Mouse (Mus musculus) T-helper 17 cell (primary cell): ENCODE data around the gene Pard3b.

Experiments used
- in situ Hi-C, 2 experiments: fragments of 300-600 bp; cut with MboI, MseI; formaldehyde crosslinking; loops; 1 replicate in 1 of 2; 2 replicates in 1 of 2; pipeline ENCODE4 v1.15.1; 2025; ENCODE audit warnings: high pct_unique_total_duplicates in 2 of 2

Gene Pard3b

DNA sequence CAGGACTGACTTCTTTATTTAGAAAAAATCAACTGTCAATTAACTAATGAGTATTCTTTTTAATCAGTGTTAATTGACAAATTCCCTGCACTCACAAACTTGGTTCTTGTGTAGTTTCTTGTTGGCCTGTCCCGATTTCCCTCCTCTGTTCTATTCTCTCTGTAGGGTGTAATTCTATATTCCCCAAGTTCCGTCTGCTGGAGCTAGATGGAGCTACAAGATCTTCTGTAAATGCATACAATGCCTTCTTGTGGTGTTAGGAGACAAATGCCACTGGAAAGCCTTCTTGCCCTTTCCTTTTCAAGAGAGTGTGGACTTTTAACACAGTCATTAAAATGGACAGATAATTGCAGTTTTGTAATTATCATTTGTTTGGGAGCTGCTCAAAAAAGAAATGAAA lies 286.3 kb downstream of the Pard3b start:
- in situ Hi-C loops, result loop anchor here in 1 of 2 experiments (10.0 kb wide), 1 partner anchor 1650 kb away; no protein-coding TSS in a partner anchor

DNA sequence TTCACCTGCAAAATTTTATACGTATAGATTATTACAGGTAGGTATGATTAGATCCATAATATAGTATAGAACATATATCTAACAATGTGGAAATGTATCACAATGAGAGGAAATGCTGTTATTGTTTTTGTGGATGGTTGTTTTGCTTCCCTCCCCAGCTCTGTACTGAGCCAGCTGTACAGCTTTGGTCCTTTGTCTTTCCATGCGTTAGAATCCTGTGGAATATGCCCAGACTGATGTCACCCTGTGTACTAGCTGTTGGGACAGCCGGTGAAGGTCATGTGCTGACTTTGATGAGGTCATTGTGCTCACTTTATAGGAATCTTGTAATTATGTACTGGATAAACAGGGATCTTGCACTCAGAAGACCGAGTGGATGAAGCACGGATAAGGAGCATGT lies 286.9 kb downstream of the Pard3b start:
- in situ Hi-C loops, result loop anchor here in 1 of 2 experiments (10.0 kb wide), 1 partner anchor 1649 kb away; no protein-coding TSS in a partner anchor

DNA sequence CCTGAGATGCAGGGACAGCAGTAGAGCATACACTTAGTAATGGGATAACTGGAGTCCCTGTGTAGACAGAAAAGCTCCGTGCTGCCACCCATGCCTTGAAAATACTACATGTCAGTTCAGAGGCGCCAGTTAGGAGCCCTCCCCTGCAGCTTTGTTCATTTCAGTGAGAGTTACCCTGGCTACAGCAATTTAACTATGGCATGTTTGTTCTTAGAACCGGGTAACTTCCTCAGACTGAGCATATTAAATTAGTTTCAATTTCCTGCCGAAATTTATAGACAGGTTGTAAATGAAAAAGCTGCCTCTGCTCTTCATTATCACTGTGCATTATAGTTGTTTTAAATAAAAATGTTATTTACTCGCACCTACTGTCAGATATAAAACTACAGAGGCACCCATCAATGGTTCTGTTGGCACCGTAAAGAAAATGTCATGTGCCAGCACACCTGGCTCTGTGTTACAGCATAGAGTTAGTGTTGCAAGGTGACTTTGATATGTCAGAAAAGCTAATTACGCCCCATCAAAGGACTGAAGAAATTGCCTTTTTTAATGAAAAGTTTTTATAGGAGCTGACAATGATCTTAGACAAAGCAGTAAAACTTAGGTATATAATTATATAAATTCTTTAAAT lies 289.6 kb downstream of the Pard3b start:
- in situ Hi-C loops, result loop anchor here in 1 of 2 experiments (10.0 kb wide), 1 partner anchor 1647 kb away; no protein-coding TSS in a partner anchor

DNA sequence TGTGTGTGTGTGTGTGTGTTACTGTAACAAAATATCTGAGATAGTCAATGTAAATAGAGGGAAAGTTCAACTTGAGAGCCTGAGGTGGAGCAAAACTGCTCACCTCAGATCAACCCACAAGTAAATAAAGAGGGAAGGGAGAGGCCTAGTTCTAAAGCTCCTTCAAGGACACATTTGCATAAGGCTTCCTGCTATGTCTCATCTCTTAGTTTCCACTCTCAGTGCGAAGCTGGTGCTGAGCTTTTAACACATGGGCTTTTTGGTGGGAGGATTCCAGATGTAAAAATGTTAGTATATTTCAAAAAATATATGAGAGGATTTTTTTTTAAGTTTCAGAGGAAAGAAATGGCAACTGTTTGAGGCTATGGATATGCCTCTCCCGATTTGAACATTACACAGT lies 294.9 kb downstream of the Pard3b start:
- in situ Hi-C loops, result no loop called here

DNA sequence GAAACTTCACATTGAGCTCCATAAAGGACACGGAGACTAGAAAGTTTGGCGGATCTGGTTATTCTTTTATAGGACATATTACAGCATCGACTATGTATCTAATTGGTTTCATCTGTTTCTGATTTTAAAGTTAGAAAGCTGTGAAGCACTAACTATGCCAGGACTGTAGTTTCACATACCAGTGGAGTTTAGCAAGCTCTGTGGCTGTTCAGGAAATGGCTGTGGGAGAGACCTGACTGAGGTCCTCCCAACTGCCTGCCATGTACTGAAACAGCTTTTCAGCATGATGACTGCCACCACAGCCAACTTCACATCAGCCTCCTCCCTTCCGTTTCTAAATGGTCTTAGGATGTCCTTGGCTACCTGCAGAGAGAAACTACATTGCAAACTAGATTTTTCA lies 296.1 kb downstream of the Pard3b start:
- in situ Hi-C loops, result no loop called here

DNA sequence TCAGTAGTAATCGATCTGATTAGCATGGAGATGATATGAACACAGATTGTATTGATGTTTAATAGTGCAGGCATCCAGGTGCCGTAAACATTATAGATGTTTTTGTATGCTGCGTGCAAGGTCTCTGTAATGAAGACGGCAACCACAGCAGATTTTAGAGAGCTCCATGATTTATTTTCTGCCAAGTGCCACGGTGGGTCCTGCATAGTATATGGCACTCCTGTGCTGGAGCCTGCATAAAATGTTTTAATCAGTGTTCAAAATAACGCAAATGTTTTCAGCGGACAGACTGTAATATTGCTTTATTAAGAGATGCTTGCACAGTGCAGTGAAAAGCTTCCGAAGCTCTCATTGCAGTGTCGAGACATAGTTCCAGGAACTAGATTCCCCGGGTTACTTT lies 301.3 kb downstream of the Pard3b start:
- in situ Hi-C loops, result no loop called here

DNA sequence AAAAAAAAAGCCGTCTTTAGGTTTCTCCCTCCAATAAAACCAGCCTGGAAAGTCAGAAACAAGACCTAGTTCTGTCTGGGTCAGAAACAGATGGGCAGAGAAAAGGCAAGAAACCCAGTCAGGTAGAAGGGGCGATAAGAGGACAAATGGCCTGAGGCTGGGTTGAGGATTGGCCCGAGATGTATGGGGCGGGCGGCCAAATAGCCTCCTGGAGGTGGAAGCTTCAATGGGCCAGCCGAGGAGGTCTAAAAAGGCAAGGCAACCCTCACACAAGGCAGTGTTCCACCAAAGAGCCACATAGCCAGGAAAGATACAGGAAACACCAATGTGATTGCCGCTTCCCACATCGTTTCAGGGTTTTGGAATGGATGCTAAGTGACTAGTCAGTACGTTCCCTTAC lies 322.9 kb downstream of the Pard3b start:
- in situ Hi-C loops, result no loop called here

DNA sequence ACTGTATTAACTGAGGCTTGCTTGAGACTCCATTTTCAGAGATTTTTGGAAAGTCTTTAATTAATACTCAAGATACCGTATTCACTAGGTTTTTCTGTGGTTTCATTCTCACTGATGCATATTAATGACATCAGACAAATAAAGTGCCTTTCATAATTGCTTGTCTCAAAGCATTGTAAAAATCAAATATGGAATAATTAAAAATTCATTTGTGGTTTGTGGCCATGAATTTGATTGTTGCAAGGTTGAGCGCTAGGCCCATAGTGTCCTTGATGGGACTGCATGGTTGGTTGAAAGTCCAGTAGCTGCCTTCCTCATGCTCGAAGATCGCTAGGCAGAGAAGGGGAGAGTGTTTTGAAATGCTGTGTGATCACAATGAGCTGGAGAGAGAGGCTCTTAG lies 323.9 kb downstream of the Pard3b start:
- in situ Hi-C loops, result no loop called here

DNA sequence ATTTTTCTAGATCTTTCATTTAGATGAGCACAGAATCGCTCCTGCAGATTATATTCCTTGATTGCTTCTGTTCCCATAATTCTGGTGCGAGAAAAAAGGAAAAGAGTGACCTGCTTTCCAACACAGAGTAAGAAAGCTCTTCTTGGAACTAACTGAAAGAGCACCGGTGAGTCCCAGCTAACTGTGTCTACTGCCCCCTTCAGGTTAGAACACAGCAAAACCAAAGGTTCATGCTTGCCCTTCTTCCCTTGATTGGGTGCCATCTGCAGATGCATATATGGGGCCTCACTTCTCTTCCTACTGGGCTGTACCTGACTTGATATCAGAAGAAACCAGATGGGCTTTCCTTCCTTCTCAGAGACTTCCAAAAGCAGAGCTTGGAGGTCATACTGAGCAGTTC lies 328.5 kb downstream of the Pard3b start:
- in situ Hi-C loops, result no loop called here

DNA sequence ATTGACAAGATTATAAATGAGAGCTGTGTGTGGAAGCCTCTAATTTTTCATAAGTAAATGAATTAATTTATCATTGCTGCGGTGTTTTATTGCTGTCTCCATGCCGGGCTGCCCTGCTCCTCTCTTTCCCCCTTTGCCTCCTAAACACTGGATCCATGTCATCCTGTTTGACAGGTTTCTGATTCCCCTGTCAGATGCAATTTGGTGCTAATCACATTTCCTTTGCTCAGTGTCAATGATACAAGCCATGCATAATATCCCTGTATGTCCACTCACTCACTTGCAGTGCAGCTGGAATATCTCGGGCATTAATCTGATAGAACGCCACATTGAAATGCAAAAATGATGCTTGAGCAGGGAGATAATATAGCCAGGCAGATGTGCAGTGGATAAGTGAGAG lies 329.2 kb downstream of the Pard3b start:
- in situ Hi-C loops, result no loop called here

DNA sequence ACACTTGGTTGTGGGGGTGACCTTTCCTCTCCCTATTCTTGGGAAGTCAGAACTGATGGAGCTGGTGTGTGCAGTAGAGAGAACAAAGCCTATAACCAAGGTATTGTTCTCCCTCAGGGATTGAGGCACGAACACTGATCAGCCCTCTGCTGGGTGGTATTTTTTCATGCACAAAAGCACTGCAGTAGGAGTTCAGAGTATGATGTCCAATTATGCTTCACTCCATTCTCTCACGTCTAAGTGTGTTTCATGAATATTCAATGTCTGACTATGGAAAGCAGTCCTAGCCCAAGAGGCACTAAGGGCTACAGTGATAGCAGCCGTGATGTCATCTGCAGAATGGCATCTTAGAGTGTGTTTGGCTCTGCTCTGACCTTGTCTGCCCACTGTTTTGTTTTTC lies 359.1 kb downstream of the Pard3b start:
- in situ Hi-C loops, result no loop called here

DNA sequence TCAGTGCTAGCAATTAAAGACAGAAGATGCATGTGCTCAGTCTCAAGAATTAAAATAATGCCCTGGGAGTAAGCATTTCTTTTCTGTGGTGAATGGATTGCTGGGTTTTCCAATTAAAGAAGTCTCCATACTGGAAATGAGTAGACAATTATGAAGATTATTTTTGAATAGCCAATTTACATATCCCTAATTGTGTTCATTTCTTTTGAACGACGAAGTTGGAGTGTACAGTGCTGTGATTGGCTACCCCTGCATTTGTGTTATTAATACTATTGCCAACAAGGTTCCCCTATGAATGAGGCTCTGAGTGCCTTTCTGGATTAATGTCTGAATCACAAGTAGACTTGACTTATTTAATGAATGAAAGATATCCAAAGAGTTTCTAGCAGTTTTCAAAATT lies 370.2 kb downstream of the Pard3b start:
- in situ Hi-C loops, result no loop called here

DNA sequence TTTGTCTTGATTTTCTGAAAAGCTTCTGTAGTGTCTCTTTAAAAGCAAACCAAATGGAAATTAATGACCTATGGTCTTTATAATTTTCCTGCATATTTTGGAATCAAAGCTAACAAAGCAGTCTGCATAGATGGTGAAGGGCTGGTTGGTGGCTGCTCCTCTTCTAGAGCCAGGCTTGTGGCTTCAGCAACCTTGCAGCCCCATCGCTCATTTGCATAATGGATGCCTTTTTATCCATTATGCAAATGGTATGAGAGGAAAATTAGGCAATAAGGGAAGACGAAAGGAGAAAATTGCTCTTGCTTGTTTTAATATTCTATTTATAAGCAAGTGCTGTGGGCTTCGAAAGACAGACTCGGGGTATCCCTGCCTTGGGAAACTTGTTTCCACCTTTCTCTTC lies 373.1 kb downstream of the Pard3b start:
- in situ Hi-C loops, result no loop called here

DNA sequence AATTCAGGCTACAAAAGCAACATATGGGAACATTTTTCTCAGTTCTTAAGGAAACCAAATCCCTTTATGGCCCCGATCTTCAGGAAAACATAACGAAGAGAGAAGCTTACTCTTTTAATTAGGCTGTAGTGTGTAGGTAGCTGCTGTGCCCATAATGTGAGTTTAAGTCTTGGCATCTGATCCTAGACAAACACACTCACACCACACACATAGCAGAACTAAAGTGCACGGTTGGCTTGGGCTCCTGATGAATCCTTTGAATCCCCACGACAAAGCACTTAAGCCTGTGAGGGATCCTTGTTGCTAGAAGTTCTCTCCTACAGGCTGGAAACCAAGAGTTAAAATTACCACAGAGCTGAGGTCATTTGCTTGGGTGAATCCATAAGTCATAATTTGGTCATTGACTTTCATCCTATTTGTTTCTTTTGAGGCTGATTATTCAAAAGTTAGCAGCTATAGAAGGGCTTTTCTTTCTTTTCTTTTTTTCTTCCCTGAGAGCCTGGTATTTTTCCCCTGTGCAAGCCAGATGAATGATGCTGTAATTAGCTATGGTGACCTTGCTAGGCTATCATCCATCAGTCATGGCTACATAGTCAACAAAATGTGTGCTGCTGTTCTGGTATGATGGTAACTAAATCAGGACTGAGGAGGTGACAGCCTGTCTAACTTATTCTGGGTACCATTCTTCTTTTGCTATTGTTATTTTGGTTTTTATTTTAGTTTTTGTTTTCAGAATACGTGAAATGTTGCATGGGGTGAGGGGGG lies 378.1 kb downstream of the Pard3b start:
- in situ Hi-C loops, result no loop called here

DNA sequence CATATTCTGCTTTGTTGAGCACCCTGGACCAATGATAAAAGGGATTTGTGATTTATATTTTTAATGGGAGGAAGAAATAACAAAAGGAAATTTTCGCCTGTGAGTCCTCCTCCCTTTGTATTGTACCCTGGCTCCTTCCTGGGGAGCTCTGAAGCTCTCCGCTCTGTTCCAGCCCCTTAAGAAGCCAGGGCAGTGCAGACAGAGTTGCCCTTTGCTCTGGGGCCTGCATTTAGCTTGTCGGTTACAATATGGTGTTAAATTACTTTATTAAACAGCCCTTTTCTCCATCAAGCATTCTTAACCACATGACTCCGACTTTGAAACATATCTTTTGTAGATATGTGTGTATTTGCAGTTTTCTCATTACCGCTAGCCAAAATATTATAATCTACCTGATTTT lies 379.7 kb downstream of the Pard3b start:
- in situ Hi-C loops, result no loop called here

DNA sequence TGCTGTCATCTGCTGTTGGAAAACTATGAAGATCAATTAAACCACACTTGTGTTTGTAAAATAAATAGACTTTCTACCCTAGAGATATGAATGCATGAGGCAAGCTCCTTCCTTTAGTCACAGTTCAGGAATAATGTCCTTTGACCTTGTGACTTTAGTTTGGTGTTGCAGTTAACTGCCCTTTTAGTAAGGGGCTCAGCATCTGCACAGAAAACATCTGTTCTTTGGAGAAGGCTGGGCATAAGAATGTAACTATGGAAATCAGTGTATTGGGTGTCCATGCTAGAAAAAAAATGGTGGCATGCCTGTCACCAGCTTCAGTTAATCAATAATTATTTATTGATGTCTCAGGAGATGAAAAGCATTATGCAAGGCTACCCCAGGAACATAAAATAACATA lies 381.1 kb downstream of the Pard3b start:
- in situ Hi-C loops, result no loop called here

DNA sequence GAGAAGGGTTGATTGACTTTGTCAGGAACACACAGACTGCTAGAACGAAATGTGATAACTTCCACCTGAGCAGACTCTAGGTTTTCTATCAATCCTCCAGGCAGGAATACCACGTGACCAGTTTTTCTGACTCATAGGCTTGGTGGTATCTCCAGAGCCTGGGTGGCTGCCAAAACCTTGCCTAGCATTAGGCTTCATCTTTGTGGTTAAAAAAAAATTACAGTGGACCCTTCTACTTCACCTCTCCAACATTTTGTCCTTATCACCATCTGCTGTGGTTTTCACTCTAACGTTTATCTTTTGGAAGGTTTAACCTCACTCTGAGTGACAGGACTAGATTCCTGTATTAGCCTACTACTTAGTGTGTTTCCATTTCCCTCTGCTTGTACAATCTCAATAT lies 403.1 kb downstream of the Pard3b start:
- in situ Hi-C loops, result loop anchor here in 1 of 2 experiments (10.0 kb wide), 1 partner anchor 1807 kb away; no protein-coding TSS in a partner anchor

DNA sequence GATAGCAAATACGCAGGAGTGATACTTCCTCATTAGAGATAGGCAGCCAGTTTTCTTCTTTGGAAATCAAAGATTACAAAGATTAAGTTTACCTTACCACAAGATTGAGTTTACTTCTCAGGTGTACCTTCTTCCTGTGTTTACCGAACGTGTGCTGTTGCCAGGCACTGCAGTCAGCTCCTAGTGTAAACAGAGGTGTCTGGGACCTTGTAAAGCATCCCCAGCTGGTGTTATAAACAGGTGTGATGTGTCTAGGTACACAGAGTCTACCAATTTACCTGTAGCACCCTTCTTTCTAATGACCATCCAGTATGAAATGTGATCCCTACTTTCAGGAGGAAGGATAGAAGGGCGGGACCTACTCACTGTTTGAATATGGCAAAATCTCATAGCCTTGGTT lies 410.0 kb downstream of the Pard3b start:
- in situ Hi-C loops, result loop anchor here in 1 of 2 experiments (10.0 kb wide), 1 partner anchor 1814 kb away; no protein-coding TSS in a partner anchor

DNA sequence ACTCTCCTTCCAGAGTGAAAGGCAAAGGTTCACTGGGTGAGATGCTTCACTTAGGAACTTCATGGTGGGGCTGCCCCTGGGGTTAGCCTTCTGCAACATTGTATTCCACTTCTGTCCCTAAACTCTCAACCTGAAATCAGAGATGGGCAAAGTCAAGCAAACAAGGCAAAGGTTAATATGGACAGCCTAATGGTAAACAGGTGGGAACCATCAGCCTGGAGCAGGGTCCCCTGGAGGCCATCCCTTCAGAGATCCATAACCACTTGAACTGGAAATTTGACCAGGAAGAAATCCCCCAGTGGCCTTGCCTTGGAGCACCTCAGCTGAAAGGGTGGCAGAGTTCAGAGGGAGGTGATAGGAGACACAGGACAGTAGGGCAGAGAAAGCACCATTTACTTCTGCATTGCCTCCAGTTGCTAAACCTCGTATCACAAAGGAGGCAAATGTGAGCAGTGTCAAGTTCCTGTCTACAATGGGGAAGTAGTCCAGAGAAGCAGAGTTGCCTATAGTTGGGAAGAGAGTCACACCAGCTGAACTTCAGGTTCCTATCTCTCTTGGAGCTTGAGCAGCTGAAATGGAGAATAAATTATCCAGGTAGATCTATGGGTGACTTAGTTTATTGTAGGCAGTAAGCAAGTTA lies 412.7 kb downstream of the Pard3b start:
- in situ Hi-C loops, result no loop called here

DNA sequence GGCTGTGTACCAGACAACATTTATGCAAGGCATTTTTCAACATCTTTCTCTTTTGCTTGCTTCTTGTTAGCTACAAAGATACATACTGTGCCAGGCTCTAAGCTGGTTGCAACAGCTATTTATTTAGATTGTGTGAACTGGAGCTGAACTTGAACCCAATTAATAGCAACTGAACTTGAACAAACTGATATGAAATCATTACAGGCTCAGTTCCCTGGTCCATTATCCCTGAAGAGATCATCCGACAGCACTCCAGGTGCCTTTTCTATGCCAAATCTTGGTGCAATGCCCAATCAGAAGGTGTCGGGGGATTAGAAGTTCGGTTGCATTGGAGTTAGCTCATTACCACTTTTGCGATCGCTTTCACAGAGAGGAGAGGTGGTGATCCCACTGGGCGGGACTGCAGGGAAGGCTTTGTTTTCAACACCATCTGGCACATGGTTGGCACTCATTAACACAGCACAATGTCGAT lies 414.6 kb downstream of the Pard3b start:
- in situ Hi-C loops, result no loop called here

DNA sequence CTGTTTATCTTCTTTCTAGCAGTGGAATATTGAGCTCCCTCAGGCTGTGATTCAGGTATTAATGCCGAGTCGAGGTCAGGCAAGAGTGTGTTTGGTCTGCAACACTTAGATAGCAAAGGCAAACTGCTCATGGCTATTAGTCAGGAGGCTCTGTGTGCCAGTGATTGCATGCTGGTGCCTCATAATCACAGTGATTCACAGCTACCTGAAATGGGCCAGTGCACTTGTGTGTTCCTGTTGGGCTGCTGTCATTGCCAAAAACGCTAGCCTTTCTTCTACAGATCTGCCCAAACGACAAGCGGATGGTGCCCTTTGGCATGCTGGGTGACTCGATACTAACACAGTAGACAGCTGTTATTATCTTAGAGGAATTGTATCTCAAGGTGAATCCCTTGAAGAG lies 416.7 kb downstream of the Pard3b start:
- in situ Hi-C loops, result no loop called here

DNA sequence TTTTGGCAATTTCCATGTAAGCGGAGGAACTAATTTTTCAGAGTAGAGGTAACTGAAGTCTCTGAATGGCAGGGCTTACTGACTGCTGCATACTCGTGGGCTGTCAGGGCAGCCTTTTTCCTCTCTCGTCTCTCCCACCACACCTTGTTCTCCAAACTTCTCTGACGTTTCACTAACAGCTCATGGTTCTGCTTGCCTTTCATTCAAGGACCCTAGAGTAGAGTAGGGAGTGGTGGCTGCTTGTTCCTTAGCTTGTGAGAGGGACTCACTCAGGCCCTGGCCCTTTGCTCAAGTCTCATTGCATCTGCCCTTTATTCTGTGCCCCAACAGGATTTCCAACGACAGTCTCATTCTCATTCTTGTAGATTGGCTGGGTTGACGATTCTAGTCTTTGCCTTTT lies 432.0 kb downstream of the Pard3b start:
- in situ Hi-C loops, result no loop called here
